Mouse (Mus musculus) gastrocnemius, postnatal 36 days (tissue): ENCODE measurements around the gene Prkce. TPM values are rescaled to one million over a fixed set of nuclear protein-coding genes. Genes with fewer than 3 reads are reported as not detected.

Experiments
- DNase-seq, 2 experiments: peaks; one replicate each; pipeline ENCODE4 v3.0.0; 2022
- intact Hi-C: fragments of 180-260 bp; cut with DNase I; formaldehyde crosslinking; loops from one replicate; pipeline ENCODE4 v1.15.1; 2025
- total RNA-seq, 2 experiments: library from RNA; stranded (reverse); gene quantifications; 2 replicates each; pipeline ENCODE4 v1.2.3; 2021

Prkce gene
- total RNA-seq, 2 experiments from 2014 or later = 7.9 to 8.2 TPM

DNA sequence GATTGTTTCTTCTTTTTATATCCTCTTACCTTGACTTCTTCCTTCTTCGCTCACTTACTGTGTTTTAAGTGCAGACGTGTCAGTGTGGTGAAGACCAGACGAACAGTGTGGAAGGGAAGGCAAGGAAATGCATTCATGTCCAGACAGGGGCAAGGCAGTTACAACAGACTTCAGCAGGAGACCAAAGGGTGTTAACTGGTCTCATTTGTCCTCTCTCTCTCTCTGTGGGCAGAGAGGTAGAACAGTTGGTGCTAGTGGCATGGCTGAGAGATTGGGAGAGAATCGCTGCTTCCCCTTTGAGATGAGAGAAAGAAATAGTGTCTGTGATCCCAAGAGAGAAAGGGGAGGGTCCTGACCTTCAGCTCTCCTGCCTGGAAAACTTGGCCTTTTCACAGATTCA, 186.5 kb downstream of the Prkce start:
- DNase-seq = no peak
- intact Hi-C loops = loop anchor here (5.0 kb wide), 1 partner anchor 43 kb away; no protein-coding TSS in a partner anchor

DNA sequence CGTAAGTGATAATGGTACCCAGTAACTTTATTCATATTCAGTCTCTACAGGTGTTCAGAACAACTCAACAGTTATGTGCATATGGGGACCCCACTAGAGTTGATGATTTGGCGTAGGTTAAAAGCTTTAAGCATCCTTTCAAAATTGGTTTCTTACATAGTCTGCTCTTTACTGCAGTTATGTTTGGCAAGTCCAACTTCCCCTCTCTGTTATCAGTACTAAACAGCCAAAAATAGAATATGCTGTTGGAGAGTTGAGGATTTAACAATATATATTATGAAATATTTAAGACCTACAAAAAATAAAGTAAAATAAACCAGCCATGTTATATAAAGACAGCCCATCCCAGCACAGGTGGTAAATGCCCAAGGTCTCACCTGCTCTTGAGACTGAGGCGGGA, 187.3 kb downstream of the Prkce start:
- intact Hi-C loops = loop anchor here (5.0 kb wide), 1 partner anchor 42 kb away; no protein-coding TSS in a partner anchor
- DNase-seq = no peak

DNA sequence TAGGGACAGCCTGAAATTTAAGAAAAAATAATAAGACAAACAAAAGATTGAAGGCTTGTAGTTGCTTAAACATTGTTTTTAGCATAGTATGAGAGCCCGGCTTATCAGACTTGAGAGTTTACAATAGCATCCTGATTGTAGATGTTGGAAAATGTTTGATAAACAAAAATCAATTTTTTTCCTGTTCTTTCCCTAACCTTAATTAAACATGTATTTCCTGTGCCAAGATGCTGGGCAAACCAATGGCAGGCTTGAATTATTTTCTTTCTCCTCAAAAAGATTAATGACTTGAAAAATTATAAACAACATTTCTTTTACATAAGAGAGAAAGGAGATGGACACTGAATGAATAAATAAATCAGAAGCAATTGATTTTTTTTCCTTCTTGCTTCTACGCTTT, 187.7 kb downstream of the Prkce start:
- no peak for DNase-seq
- intact Hi-C loops = no loop called here

DNA sequence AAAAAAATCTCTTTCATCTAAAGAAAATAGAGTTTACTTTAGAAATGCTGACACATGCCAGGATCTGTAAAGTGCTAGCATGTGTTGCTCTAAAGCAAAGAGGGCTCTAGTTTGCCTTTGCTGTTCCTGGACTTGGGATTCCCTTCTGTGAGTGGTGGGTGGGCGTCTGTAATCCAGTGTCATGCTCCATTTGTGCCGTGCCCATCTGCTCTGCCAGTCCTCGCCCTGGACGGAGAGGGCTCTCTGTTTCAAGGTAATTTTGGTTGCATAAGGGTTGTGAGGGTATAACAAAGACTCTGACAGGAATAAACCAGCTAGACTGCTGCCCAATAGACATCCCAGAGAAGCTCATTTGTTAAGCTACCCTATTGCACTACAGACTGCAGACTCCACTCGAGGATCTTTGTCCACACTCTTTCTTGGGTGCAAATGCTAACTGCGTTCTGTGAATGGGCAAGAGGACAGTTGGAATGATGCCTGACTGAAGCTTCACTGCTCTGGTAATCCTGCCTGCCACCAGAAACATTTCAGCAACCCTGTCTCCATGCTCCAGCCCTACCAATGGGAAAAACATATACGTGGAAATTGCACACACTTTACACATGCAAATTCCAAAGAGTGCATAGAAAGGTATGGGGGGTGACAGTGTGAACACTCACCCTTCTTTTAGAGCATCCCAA, 188.3 kb downstream of the Prkce start:
- intact Hi-C loops = no loop called here
- DNase-seq = no peak

DNA sequence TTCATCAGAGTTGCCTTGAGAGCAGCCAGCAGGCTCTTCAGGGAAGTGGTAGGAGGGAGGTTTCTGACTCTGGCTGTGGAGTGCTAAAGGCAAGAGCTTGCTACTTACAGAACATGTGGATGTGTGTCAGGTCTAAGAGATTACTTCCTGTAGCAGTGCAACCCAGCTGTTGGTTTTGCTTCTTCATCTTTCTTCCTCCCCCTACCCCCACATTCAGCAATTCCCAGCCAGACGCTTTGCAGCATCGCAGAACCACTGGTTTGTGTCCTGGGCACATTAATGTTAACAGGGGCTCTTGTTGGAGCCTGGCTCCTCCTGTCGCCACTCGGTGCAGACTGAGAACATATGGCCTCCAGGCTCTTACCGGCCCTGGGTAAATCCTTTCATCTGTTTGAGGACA, 190.8 kb downstream of the Prkce start:
- intact Hi-C loops = no loop called here
- no peak for DNase-seq

DNA sequence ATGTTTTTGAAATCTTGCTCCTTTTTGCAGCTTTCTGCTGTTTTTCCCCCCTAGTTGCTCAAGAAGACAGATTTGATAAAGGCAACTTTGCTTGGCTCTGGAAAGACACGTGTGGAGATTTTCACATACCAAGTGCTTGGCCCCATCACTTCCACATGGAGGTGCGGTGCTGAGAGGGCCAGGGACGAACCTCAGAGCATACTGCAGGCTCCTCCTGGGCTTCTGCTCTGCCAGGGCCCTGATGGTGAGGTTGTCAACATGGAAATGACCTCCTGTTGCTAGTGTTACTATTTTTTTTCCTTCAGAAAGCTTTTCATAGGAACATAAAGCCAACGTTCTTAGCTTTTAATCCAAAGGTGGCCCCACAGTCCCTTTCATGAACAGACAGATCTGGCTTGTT, 191.3 kb downstream of the Prkce start:
- DNase-seq = no peak
- intact Hi-C loops = no loop called here

DNA sequence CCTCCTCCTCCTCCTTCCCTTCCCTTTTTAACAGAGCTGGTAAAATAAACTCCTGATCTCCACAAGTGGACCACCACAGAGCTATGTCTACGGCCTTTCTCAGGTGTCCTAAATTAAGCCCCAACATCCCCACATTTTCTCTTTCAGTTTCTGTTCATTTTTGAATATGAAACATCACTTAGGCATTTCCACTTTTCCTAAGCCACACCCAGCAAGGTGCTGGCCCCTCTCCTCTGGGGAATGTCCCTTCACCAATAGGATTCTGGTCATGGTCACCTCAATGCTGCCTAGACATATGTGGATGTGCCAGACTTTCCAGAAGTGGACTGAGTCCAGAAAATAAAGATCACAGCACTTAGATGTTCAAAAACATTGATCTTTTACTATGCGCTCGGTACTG, 193.3 kb downstream of the Prkce start:
- DNase-seq = no peak
- intact Hi-C loops = no loop called here

DNA sequence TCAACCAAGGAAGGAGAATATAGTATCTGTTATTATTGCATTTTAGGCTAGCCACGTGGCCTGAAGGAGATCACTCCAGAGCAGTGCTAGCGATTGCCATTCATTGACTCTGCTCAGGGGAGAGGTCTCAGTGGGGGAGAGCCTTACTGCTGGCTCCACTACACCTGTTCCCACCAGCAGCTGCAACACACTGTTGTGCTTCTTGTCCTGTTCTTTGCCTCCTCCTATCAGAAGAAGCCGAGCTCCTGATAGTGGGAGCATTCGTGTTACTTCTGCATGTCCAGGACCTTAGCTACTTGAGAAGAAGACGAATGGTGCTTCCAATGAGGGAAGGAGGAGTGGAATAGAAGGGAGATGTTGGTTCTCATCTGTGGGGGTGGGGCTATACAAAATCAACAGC, 195.8 kb downstream of the Prkce start:
- peak in 1 of 2 experiments; percentile 8 for DNase-seq
- intact Hi-C loops = no loop called here

DNA sequence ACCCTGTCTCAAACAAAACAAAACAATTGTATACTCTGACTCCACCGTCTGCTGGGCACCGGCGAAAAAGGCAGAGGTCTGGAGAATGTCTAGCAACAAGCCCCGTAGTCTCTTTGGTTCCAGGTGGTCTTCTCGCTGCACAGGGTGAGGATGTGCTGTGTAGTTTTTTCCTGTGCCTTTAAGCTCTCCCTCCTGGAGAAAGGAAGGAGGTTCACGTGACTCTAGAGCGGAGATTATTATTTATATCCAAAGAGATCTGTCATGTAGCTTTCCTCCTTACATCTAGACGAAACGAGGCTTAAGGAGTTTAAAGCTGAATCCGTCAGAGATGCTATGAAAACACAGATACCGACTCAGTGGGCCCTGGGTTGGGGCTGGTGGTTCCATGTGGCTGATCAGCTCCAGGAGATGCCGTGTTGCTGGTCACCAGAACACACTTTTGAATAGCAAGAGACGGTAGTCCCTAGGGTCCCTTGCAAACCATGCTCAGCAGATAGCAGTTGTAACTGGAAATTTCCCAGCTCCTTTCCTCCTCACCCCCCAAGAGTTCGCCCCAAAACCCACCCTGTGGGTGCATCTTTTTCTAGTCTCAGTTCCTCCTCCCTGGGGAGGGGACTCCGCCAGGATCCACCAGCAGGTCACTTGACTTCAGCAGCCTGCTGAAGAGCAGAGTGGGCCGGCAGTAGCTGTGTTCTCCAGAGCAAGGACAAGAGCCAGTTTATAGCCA, 196.9 kb downstream of the Prkce start:
- no peak for DNase-seq
- intact Hi-C loops = no loop called here

DNA sequence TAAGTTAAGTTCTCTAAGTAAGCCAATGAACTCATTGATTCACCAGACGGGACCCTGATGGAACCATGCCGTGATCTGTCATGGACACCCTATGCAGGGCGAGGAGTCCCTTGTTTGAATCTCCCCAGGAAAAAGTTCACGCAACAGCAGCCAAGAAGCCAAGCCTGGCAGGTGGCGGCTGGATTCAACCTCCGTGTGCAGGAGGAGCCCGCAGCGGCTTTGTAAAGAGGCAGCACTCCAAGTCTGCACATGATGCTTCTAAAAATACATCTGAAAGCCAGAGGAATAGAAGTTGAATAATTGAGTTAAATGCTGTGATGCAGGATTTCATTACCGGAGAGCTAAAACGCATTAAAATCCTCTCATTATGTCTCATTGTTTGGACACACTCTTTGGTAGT, 199.3 kb downstream of the Prkce start:
- intact Hi-C loops = no loop called here
- no peak for DNase-seq

DNA sequence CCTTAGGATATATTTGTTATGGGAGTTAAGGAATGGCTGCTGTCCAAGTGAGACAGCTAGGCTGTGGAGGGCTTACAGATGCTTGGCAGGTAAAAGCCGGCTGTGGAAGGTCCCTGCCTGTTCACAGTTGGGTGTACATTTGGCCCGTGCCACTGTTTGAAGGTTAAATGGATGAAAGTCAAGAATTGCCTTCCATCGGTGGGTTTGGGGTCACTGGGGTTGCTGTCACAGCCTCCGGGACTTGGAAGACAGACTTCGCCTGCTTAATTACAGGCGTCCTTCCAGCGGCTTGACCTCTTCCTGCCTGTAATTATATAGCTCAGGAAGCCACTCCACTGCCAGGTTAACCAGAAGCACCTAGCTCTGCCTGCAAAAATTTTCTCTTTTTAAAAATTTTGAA, 200.1 kb downstream of the Prkce start:
- intact Hi-C loops = no loop called here
- DNase-seq = no peak

DNA sequence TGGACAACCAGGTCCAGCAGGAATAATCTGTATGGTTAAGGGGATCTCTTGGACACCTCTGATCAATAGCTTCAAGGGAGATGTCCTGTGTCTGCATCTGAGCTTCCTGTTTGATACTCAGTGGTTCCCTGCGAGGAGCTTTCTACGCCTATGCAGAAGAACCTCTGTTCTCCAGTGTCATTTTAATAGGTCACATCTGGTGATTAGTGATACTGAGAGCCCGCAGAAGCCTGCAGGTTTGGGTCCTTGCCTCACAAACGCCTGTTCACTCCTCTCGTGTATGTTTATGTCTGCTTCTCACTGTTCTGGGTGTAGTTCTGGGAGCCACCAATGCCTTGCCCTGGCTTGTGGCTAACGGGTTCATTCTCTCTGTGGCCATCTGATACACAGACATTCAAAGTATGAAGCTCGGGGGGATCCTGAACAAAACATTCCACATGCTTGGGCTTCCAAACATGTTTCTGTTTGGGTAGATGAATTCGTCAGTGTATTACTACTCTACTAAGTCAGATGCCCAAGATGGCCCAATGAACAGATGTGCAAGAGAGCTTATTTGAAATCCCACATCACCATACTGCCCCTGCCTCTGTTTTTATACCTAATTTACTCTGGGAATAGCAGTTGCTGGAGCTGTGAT, 202.6 kb downstream of the Prkce start:
- intact Hi-C loops = no loop called here
- DNase-seq = no peak

DNA sequence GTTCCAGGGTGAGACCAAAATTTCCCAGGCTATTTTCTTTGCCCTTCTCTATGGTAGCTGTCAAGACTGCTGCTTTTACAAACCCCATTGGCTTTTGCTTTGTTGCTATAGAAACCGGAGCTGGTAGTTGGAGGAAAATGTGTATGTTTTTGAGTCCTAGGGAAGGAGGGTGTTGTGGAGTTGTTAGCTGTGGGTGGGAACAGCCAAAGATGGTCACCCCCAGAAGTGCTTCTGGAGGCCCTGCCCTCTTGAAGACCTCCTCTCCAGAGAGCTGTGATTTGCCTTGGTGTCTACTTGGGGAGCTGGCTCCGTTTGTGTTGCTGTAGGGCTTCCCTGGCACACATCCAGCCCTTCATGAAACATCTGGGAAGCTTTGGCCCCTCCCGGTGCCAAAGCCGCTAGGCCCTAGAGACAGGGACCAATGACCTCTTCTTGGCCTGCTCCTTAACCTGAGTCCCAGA, 203.5 kb downstream of the Prkce start:
- intact Hi-C loops = no loop called here
- peak; percentile 46 to 55 for DNase-seq

DNA sequence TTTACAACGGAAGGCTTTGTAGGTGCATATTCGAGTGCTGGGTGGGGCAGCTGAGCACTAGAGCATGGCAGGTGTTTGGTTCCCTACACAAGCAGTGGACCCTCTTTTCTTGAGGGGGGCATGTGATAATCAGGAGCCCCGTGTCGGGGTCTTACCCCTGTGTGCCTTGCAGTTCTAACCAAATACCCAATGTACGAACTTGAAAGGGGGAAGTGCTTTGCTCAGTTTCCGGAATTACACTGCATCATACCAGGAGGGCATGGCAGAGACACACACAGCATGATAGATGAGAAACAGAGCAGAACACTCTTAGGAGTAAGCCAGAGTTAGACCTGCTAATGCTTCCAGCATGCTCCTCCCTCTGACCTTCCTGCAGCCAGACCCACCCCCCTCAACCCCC, 208.8 kb downstream of the Prkce start:
- no peak for DNase-seq
- intact Hi-C loops = no loop called here

DNA sequence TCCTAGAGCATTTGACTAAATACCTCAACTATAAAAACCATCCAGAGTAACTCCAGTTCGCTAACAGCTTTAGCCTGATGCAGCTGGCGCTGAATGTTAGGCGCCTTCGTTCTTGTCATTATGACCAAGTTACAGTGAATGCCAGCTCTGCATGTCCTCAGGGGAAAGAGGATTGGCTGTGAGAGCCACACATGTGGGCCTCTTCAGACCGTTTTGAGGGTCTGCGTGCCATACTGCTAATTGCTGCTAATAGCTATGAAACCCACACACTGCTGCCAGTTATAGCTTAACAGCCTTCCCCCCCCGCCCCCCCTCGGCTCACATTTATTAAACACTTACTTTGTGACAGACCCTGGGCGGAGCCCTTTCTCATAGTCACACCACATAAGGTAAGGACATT, 210.3 kb downstream of the Prkce start:
- intact Hi-C loops = no loop called here
- DNase-seq = no peak

DNA sequence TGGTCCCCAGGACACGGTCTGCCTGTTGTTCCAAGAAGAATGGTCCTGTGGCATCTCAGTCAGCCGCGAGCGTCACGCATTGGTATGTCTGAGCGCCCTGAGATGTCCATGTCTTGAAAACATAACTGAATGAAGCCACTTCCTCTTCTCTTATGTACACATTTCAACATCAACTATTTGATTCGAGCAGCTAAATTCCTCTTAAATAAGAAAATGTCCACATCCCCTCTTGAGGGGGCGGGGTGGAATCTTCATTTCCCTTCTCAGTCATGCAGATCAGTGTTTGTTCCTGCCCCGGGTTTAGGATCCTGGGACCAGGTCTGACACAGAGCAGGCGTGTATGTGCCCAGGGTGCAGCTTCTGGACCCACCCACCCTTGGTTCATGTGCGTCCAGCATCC, 211.0 kb downstream of the Prkce start:
- no peak for DNase-seq
- intact Hi-C loops = no loop called here

DNA sequence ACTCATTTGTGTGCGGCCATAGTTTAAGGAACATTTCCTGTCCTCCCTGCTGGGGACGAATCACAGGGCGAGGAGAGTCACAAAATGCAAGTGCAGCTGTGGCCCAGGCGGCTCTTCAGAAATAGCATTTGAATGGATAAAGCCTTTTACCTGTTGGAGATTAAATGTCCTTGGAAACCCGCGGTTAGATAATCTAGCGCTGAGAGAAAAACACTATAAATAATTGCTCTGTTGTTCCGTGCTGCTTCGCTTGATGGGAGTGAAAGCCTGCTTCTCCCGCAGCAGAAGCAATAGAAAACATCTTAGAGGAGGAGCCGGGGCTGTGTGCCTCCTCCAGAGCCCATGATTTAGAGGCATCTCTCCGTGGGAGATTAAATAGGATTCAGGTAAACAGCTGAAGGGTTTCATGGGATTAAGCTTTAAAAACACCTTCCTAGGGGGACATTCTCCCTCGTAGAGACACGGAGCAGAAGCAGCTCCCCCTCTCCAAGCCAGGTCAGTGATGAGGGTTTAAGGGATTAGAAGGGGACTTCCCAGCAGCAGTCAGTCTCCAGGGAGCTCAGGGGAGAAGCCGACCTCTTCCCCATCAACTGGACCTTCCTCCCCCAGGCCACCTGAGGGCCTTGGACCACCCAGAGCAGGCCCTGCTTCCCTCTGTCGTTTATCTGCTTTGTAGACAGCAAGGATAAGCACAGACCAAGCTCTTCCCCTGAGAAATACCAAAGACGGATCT, 212.0 kb downstream of the Prkce start:
- intact Hi-C loops = no loop called here

DNA sequence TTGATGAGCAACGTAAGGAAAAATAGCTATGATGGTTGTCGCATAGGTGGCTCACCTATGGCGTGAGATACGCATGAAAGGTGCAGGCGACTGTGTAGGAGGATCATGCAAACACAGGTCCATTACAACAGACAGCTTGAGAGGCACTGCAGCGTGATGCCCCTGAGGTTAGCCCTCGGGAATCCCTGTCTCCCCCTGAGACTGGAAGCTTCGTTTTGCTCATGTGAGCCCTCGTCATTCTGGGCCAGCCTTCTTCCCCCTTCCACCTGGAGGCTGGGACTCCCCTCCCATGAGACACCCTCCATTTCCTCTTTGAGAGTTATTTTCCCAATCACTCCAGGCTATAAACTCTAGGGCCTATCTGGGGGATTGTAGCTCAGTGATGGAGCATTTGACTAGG, 213.9 kb downstream of the Prkce start:
- intact Hi-C loops = no loop called here
- DNase-seq = no peak

More for the DNA sequence above, 212.0 kb downstream of the Prkce start:
- no peak for DNase-seq

DNA sequence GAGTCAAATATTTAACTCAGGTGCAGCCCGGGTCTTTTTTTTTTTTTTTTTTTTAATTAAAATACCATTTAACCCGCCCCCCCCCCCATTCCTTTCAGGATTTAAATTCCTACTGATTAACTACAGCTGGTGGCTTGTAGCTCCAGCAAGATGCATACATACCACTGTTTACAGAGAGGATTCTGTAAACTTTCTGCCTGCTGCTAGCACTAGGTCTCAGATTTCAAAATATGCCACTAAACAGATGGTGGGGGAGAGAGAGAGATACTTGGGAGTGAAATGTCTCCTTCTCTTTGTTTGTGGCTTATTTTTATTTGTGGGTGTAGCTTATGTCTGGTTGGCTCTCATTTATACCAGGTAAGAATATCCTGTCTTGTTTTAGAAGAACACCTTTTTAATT, 215.3 kb downstream of the Prkce start:
- intact Hi-C loops = no loop called here
- DNase-seq = no peak

DNA sequence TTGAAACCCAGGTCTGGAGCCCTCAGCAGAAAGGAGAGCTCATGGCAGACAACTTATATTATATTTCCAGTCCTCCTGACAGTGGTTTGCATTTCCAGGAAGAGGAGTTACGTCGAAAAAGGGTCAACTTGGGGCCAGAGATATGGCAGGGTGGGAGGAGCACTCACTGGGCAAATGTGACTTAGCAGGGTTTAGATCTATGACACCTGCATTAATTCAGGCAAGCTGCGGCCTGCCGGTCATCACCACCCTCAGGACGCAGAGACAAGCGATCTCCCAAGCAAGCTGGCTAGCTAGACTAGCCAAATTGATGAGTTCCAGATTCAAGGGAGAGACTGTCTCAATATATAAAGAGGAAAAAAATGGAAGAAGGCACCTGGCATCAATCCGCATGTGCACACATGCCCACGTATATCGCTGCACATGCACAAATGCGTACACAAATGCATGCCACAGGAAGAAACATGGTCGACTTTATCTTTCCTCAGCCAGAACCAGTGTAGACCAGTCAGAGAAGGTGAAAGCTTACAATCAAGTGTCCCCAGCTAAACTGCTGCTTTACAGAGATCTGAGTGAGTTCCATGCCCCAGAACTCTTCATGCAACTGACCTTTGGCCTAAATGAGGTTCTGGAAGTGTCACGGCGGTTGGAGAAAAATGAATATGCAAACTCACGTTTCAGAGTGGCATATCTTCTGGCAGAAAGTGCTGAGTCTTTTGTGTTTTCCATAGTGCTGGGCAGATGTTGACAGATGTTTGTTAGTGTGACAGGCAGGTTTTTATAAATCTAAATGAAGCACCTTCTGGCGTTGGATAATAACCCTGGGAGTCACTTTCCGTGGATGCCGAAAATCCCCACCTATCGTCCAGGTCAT, 216.4 kb downstream of the Prkce start:
- DNase-seq = no peak
- intact Hi-C loops = no loop called here
